Mouse (Mus musculus) heart, adult 2 months (tissue): ENCODE data around the gene Phldb2.

Experiments
- CTCF ChIP-seq: fragments of 200-600 bp; IDR thresholded peaks from 2 replicates; pipeline ENCODE4 v1.8.1; 2022; ENCODE audit warnings: antibody characterized with exemption, mild to moderate bottlenecking, moderate library complexity
- EP300 ChIP-seq: fragments of 200-500 bp; IDR thresholded peaks from 2 replicates; pipeline ENCODE4 v1.6.1; 2011; ENCODE audit warnings: low read depth, low read length, control low read depth; ENCODE audit not compliant: insufficient read depth
- POLR2A ChIP-seq: fragments of 200-500 bp; IDR thresholded peaks from 2 replicates; pipeline ENCODE4 v1.6.1; 2011; ENCODE audit warnings: mild to moderate bottlenecking, low read depth, low read length, control low read depth; ENCODE audit not compliant: insufficient read depth

GRCm38 (mm10) chr16:45711263-45711662 lies 242.1 kb downstream of the Phldb2 start:
- no peak for TF ChIP-seq POLR2A
- TF ChIP-seq CTCF: peak; percentile 42
- TF ChIP-seq EP300: no peak
